Mouse (Mus musculus): Measurements from ENCODE around the gene Fkbp3.
A peak's percentile ranks its signal among the peaks of the same experiment; 100 is the strongest.
"Not testable (repeated sequence)": the region's sequence is repeated elsewhere in the genome, so short reads cannot be mapped to it uniquely, and the experiment has no call there.

The Fkbp3 gene

DNA sequence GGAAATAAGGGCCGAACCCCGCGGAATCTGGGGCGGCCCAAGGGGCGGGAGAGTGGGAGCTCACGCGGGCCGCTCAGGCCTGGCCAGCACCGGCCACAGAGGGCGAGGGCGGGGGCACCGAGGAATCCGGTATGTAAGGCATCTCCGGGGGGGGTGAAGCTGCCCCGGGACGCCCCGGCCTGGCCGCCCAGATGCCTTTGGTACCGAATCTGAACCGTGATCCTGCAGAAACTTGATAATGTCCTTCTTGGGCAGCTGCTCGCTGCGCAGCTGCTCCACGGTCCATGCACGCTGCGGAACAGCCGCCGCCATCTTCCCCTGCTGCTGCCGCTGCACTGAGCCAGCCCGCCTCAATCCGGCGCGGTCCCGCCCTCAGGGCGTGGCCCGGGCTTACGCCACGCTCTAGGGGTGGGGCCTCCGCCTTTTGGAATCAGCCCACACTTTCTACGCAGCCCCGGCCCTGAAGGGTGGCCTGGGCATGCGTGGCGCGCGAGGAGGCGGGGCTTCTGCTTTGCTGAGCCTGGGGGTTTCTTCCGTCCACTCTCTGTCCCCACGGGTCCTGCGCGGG lies at the start of gene Fkbp3:
TSS of gene Fkbp3 (minus strand) at position 397 of the 568 bp plus-strand sequence.
- DNase-seq (ENCODE audit: extremely low spot score, low read depth, low spot score) = peak; percentile 85

DNA sequence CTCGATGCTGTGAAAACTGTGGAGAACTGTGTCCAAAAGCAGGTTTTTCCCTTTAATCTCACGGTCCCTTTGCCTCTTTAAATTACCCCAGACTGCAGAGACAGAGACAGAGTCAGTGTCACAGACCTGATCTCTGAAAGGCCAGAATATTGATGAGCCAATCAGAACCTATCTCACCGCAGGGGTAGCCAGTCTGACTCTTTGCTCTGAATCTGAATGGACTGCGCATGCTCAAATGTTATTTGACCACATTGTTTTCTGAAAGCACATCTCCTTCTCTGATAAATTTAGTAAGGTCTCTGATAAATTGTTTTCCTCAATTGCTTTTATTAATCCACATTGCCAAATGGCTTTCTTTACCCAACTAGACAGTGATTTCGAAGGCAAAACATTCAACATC lies 45.6 kb upstream of the Fkbp3 start:
- no peak for DNase-seq (ENCODE audit: extremely low spot score, low read depth, low spot score)

DNA sequence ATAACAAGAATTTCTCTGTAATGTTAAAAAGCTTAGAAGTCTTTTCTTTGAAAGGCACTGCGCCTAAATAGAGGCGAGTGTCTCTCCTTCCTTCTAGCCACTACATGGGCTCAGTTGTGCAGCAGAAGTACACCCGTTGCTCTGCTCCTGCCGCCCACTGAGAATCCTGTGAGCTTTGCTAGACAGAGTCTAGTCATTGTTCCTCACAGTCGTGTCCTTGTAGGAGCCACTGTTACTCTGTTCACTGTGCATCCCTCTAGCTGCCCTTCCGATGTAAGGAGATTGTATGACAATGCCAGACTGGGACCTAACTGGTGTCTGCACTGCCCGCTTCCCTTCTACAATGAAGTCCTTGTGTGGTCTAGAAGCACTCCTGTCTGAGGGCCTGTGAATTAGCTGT lies 45.2 kb upstream of the Fkbp3 start:
- DNase-seq (ENCODE audit: extremely low spot score, low read depth, low spot score) = no peak

GRCm38 (mm10) chr12:65114978-65115377 lies 41.2 kb upstream of the Fkbp3 start:
- DNase-seq (ENCODE audit: extremely low spot score, low read depth, low spot score) = not testable (repeated sequence)

DNA sequence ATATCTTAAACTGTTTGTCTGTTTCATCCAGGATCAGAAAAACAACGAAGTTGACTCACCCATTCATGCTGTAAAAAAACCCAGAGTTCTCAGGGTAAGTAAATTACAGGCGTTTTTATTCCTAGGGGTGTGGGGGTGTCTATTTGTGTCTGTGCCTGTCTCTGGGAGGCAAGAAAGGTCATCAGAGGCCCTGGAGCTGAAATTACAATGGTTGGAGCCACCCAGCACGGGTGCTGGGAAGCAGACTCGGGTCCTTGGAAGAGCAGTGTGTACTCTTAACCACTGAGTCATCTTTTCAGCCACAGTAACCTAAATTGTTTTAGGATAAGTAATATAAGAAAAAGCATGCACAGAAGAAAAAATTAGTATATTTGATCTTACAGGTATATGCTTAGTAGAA lies 40.1 kb upstream of the Fkbp3 start:
- no peak for DNase-seq (ENCODE audit: extremely low spot score, low read depth, low spot score)

DNA sequence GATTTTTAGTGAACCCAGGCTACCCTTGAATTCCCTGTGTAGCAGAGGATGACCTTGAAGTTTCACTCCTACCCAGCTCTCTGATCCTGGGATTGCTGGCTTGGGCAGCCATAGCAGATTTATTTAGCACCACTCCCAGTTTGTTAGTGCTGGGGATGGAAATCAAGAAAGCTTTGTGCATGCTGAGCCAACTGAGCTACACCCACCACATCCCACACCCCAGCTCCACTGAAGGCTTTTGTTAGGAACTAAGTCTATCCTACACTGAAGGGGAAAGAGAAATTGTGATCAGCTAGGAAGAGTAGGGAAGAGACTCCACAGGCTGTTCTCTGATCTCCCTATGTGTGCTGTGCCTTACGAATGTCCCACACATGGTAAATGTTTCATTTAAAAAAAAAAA lies 39.0 kb upstream of the Fkbp3 start:
- DNase-seq (ENCODE audit: extremely low spot score, low read depth, low spot score) = no peak

DNA sequence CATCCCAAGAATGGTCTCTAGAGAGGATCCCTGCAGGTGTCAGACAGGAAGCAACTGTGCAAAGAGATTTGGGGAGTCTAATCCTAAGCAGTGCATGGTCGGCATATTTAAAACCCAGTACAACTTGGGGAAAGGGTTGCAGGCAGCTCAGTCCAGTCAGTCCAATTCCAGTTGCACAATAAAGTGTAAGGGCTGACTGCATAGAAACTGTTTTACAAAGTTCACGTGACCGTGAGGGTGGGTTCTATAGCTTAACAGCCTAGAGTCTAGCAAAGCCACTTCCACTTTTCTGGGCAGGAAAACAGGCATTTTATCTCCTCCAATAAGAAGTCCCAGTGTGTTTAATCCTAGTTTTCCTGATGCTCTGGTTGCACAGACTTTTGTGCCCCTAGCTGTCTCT lies 37.7 kb upstream of the Fkbp3 start:
- DNase-seq (ENCODE audit: extremely low spot score, low read depth, low spot score) = no peak

GRCm38 (mm10) chr12:65108746-65109145 lies 34.9 kb upstream of the Fkbp3 start:
- no peak for DNase-seq (ENCODE audit: extremely low spot score, low read depth, low spot score)

DNA sequence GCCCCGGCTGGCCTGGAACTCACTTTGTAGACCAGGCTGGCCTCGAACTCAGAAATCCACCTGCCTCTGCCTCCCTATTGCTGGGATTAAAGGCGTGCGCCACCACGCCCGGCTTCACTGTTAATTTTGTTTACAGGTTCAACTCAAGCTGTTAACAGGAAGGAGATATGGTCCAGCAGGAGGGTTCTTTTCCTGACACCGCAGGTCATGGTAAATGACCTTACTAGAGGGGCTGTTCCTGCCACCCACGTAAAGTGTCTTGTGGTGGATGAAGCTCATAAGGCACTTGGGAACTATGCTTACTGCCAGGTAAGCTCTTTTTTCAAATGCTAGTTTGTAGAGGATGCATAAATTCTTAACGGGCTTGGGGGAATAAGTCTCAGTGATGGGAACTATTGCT lies 3.1 kb upstream of the Fkbp3 start:
- DNase-seq (ENCODE audit: extremely low spot score, low read depth, low spot score) = no peak

DNA sequence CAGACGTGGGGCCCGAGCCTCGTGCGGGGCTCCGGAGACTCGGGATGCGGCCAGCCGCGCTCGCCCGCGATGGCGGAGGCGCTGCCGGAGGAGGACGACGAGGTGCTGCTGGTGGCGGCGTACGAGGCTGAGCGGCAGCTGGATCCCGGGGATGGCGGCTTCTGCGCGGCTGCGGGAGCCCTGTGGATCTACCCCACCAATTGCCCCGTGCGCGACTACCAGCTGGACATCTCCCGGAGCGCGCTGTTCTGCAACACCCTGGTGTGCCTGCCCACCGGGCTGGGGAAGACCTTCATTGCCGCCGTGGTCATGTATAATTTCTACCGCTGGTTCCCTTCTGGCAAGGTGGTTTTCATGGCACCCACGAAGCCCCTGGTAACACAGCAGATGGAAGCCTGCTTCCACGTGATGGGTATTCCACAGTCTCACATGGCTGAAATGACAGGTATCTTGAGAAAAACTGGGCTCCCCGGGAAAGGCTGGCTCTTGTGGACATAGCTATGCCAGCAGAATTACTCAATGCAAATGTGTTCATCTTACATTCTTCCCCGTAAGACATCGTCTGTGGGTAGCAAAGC lies 2.0 kb upstream of the Fkbp3 start:
- no peak for DNase-seq (ENCODE audit: extremely low spot score, low read depth, low spot score)

DNA sequence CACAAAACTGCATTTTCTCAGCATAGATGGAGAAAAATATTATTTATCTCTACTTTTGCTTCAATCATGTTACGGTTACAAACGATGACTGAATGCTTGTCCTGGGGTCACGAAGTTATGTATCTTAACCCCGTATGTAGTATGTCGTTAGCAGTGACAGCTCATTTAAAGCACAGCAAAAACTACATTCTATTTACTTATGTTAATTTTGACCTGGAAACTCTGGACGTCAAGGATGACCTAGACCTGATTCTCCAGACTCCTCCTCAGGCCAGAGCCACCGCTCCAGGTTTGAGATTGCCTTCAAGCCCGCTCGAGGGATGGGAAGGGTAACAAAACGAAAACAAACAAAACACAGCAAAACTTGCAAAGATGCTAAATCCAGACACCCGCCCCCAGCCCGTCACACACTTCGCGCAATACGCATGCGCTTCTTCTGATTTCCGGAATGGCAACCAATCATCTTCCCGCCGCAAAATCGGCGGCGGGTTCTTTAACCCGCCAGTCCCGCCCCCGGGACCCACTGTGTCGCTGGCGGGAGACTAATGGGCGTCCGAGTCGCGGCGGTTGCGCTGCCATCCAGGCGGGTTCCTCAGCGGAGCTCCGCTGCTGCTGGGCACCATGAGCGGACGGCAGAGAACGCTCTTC lies 1.4 kb upstream of the Fkbp3 start, which contains the start of gene Fancm:
TSS of gene Fancm (plus strand) at position 519 of the 648 bp plus-strand sequence.
- DNase-seq (ENCODE audit: extremely low spot score, low read depth, low spot score) = peak; percentile 85

DNA sequence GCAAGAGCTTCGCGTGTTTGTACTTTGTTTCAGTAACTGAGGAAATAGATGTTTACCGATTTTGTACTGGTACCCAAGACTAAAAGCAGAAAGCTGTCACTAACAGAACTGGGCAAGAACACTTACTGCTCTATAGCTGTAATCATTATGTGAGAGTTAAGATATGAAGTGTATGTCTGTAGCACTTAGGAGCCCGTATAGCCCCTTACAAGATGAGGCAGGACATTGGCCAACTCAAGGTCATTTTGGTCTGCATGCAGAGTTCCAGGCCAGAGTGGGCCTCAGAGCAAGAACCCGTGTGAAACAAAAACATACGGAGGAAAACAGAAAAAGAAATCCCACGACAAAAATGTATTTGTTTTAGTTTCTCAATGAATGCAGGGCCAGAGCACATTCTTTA lies 844 bp upstream of the Fkbp3 start:
- DNase-seq (ENCODE audit: extremely low spot score, low read depth, low spot score) = no peak

DNA sequence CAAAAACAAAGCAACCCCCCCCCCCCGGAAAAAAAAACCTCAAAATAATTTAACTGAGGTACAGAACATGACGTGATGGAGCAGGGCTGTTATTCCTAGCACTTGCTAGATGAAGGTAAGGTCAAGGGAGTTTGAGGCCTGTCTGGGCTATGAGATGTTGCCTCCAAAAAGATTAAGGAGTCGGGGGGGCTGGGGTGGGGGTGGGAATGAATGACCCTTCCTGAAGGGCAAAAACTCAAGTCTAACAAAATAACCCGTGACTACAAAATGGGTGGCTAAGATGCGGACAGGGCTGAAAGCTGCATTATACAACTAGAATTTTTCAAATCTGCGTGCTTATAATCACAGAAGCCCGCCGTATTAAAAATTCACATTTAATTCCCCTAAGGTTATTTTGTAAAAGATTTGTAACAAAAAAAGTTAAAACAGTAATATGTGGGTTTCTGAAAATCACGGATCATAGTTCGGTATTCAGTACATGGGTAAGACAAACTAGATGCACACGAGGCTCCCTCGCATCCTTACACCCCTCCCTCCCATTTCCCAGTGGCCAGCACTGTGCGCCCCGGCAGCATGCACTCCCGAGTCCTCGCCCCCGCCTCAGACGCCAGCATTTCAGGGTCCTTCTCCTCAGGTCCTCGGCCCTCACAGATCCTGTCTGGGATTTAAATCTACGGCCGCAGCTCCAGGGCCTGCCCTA lies 746 bp downstream of the Fkbp3 start:
- DNase-seq (ENCODE audit: extremely low spot score, low read depth, low spot score) = no peak

GRCm38 (mm10) chr12:65068409-65068808 lies 5.4 kb downstream of the Fkbp3 start:
- DNase-seq (ENCODE audit: extremely low spot score, low read depth, low spot score) = no peak

DNA sequence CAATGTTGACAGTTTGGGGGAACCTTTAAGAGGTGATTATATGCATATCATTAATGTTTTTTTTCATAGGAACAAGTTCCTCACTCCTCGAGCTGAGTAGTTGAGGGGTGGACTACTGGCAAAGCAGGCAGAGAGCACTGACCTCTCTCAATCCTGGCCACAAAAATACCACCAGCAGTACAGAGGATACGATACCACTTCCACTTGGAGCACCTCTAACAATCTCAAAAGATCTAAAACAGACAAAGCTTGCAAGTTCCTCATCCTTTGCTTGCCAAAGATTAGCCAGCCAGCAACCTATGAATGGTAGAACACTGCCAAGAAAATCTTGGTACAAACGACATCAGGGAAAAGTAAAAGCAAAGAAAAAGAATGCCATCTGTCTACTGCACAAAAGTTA lies 7.6 kb downstream of the Fkbp3 start:
- DNase-seq (ENCODE audit: extremely low spot score, low read depth, low spot score) = no peak

GRCm38 (mm10) chr12:65065241-65065640 lies 8.6 kb downstream of the Fkbp3 start:
- no peak for DNase-seq (ENCODE audit: extremely low spot score, low read depth, low spot score)

GRCm38 (mm10) chr12:65061082-65061481 lies 12.7 kb downstream of the Fkbp3 start:
- DNase-seq (ENCODE audit: extremely low spot score, low read depth, low spot score) = no peak

DNA sequence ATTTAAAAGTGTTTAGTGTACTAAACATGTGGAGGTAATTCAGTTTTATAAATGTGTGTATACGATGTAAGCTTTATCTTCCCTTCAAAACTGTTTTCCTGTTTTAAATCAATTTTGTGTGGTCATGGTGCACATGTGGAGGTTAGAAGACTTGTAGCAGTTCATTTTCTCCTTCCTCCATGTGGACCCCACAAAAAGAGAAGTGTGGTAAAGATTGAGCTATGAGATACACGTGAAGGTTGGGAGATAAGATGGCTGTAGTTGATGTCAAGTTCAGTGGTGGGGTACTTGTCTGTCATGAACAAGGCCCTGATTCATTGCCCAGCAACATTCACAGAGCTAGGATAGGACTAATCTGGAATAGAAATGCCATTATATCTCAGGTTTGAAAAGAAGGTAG lies 15.6 kb downstream of the Fkbp3 start:
- DNase-seq (ENCODE audit: extremely low spot score, low read depth, low spot score) = no peak

- no peak for DNase-seq (ENCODE audit: extremely low spot score, low read depth, low spot score)
Measured at GRCm38 (mm10) chr12:65048799-65049198, 25.0 kb downstream of the Fkbp3 start.

- DNase-seq (ENCODE audit: extremely low spot score, low read depth, low spot score) = no peak
Measured at GRCm38 (mm10) chr12:65037546-65037937, 36.3 kb downstream of the Fkbp3 start.

- no peak for DNase-seq (ENCODE audit: extremely low spot score, low read depth, low spot score)
Measured at GRCm38 (mm10) chr12:65036892-65037545, 36.8 kb downstream of the Fkbp3 start.

Measured in hindlimb bud, embryonic 11.5 days (tissue).